Mouse (Mus musculus): ENCODE measurements around the gene Aaed1. TPM values are rescaled to one million over a fixed set of nuclear protein-coding genes. Genes with fewer than 3 reads are reported as not detected.

The Aaed1 gene
- polyA plus RNA-seq, 1 experiment from 2014 or later = 16.7 TPM

GRCm38 (mm10) chr13:64322561-64323281 lies 10.2 kb upstream of the Aaed1 start:
- Histone ChIP-seq H3K9ac (no peak overlapping the region), H3K36me3 (no peaks in the 10 kb centered on the region), H3K4me1 (replicated peaks) (no peaks in the 10 kb centered on the region), H3K27ac (no peak overlapping the region), H3K4me3 (no peak overlapping the region), H3K9me3 (no peaks in the 10 kb centered on the region), H3K27me3 (no peaks in the 10 kb centered on the region), H3K4me2 (no peak overlapping the region)
- WGBS = 87% methylated on average over 8 of the region's 8 CpGs
- no peak for ATAC-seq (ENCODE audit: low FRiP score)

GRCm38 (mm10) chr13:64320334-64320733 lies 7.8 kb upstream of the Aaed1 start:
- 86% methylated on average over 8 of the region's 8 CpGs for WGBS
- Histone ChIP-seq H3K4me3 (no peak overlapping the region), H3K4me1 (replicated peaks) (no peaks in the 10 kb centered on the region), H3K4me2 (no peak overlapping the region), H3K27ac (no peak overlapping the region), H3K9me3 (no peaks in the 10 kb centered on the region), H3K36me3 (no peaks in the 10 kb centered on the region), H3K27me3 (no peaks in the 10 kb centered on the region), H3K9ac (no peak overlapping the region)
- no peak for ATAC-seq (ENCODE audit: low FRiP score)

GRCm38 (mm10) chr13:64319782-64320181 lies 7.3 kb upstream of the Aaed1 start:
- Histone ChIP-seq H3K9ac (no peak overlapping the region), H3K4me1 (replicated peaks) (no peaks in the 10 kb centered on the region), H3K9me3 (no peaks in the 10 kb centered on the region), H3K4me2 (no peak overlapping the region), H3K27ac (no peak overlapping the region), H3K27me3 (no peaks in the 10 kb centered on the region), H3K36me3 (no peaks in the 10 kb centered on the region), H3K4me3 (no peak overlapping the region)
- no peak for ATAC-seq (ENCODE audit: low FRiP score)

GRCm38 (mm10) chr13:64318355-64318754 lies 5.8 kb upstream of the Aaed1 start:
- 81% methylated on average over 2 of the region's 2 CpGs for WGBS
- Histone ChIP-seq H3K36me3 (no peaks in the 10 kb centered on the region), H3K9ac (no peak overlapping the region), H3K4me2 (no peak overlapping the region), H3K9me3 (no peaks in the 10 kb centered on the region), H3K27ac (no peak overlapping the region), H3K4me3 (no peak overlapping the region), H3K4me1 (replicated peaks) (no peaks in the 10 kb centered on the region), H3K27me3 (no peaks in the 10 kb centered on the region)
- no peak for ATAC-seq (ENCODE audit: low FRiP score)

GRCm38 (mm10) chr13:64315483-64316050 lies 3.1 kb upstream of the Aaed1 start:
- no peak for ATAC-seq (ENCODE audit: low FRiP score)
- 3% methylated on average over 3 of the region's 3 CpGs for WGBS
- no peaks in the 10 kb centered on the region for H3K36me3 ChIP-seq
- no peaks in the 10 kb centered on the region for H3K27me3 ChIP-seq
- H3K4me1 ChIP-seq (replicated peaks) = no peaks in the 10 kb centered on the region; the same call in 1 of the 2 replicates
- H3K9ac ChIP-seq = no peak overlapping the region
- H3K9me3 ChIP-seq = no peaks in the 10 kb centered on the region
- H3K4me2 ChIP-seq = no peak overlapping the region
- no peak overlapping the region for H3K27ac ChIP-seq
- H3K4me3 ChIP-seq = no peak overlapping the region

- Histone ChIP-seq H3K9me3 (no peaks in the 10 kb centered on the region), H3K27me3 (no peaks in the 10 kb centered on the region), H3K4me1 (replicated peaks) (no peaks in the 10 kb centered on the region; the same call in 1 of the 2 replicates), H3K36me3 (no peaks in the 10 kb centered on the region), H3K4me2 (no peak overlapping the region), H3K9ac (no peak overlapping the region), H3K4me3 (no peak overlapping the region), H3K27ac (no peak overlapping the region)
- 71% methylated on average over 3 of the region's 3 CpGs for WGBS
- no peak for ATAC-seq (ENCODE audit: low FRiP score)
These were observed 1.5 kb upstream of the Aaed1 start for GRCm38 (mm10) chr13:64314041-64314440.

GRCm38 (mm10) chr13:64312916-64313289 lies 393 bp upstream of the Aaed1 start:
- Histone ChIP-seq H3K9me3 (no peaks in the 10 kb centered on the region), H3K4me3 (peak overlapping the region; percentile 63), H3K9ac (peak overlapping the region; percentile 70), H3K4me2 (peak overlapping the region; percentile 57), H3K4me1 (replicated peaks) (no peaks in the 10 kb centered on the region; the same call in 1 of the 2 replicates), H3K36me3 (no peaks in the 10 kb centered on the region), H3K27me3 (no peaks in the 10 kb centered on the region), H3K27ac (no peak overlapping the region; the same call in 1 of the 2 replicates)
- ATAC-seq (ENCODE audit: low FRiP score) = peak; percentile 67; the same call in 1 of the 2 replicates
- 0% methylated on average over 2 of the region's 2 CpGs for WGBS

GRCm38 (mm10) chr13:64311266-64311665 lies 1.2 kb downstream of the Aaed1 start:
- Histone ChIP-seq H3K4me3 (peak overlapping the region; percentile 63), H3K27ac (no peak overlapping the region)

GRCm38 (mm10) chr13:64310585-64310984 lies 1.9 kb downstream of the Aaed1 start:
- Histone ChIP-seq H3K4me3 (no peak overlapping the region), H3K36me3 (0 out of 2 replicates have a peak, but pooled peaks cover 7% of the 10 kb centered on the region), H3K27ac (no peak overlapping the region), H3K4me1 (replicated peaks) (no peaks in the 10 kb centered on the region; the same call in 1 of the 2 replicates), H3K9me3 (no peaks in the 10 kb centered on the region), H3K9ac (no peak overlapping the region), H3K4me2 (no peak overlapping the region), H3K27me3 (no peaks in the 10 kb centered on the region)
- no peak for ATAC-seq (ENCODE audit: low FRiP score)
- WGBS = 88% methylated on average over 6 of the region's 6 CpGs

More at GRCm38 (mm10) chr13:64311266-64311665, 1.2 kb downstream of the Aaed1 start:
- peak overlapping the region; percentile 57 for H3K4me2 ChIP-seq
- H3K9me3 ChIP-seq = no peaks in the 10 kb centered on the region
- no peaks in the 10 kb centered on the region; the same call in 1 of the 2 replicates for H3K4me1 ChIP-seq (replicated peaks)
- 0 out of 2 replicates have a peak, but pooled peaks cover 7% of the 10 kb centered on the region for H3K36me3 ChIP-seq
- H3K9ac ChIP-seq = no peak overlapping the region
- WGBS = 83% methylated on average over 1 of the region's 1 CpGs
- H3K27me3 ChIP-seq = no peaks in the 10 kb centered on the region
- no peak for ATAC-seq (ENCODE audit: low FRiP score)

- no peak overlapping the region for H3K4me3 ChIP-seq
- H3K9ac ChIP-seq = no peak overlapping the region
- H3K36me3 ChIP-seq = 0 out of 2 replicates have a peak, but pooled peaks cover 7% of the 10 kb centered on the region
- no peak for ATAC-seq (ENCODE audit: low FRiP score)
- H3K4me1 ChIP-seq (replicated peaks) = no peaks in the 10 kb centered on the region; the same call in 1 of the 2 replicates
- no peak overlapping the region for H3K4me2 ChIP-seq
- 87% methylated on average over 11 of the region's 11 CpGs for WGBS
- H3K27me3 ChIP-seq = no peaks in the 10 kb centered on the region
- H3K9me3 ChIP-seq = no peaks in the 10 kb centered on the region
- H3K27ac ChIP-seq = no peak overlapping the region
These were observed 2.7 kb downstream of the Aaed1 start for GRCm38 (mm10) chr13:64309842-64310241.

GRCm38 (mm10) chr13:64309036-64309435 lies 3.5 kb downstream of the Aaed1 start:
- no peak overlapping the region for H3K9ac ChIP-seq
- 73% methylated on average over 5 of the region's 5 CpGs for WGBS

GRCm38 (mm10) chr13:64307508-64307907 lies 5.0 kb downstream of the Aaed1 start:
- H3K4me1 ChIP-seq (replicated peaks) = no peaks in the 10 kb centered on the region; the same call in 1 of the 2 replicates
- H3K4me3 ChIP-seq = no peak overlapping the region
- WGBS = 88% methylated on average over 5 of the region's 5 CpGs
- no peaks in the 10 kb centered on the region for H3K9me3 ChIP-seq
- no peaks in the 10 kb centered on the region for H3K27me3 ChIP-seq
- no peak overlapping the region for H3K4me2 ChIP-seq
- no peak overlapping the region for H3K9ac ChIP-seq
- no peak overlapping the region for H3K27ac ChIP-seq
- 0 out of 2 replicates have a peak, but pooled peaks cover 7% of the 10 kb centered on the region for H3K36me3 ChIP-seq
- ATAC-seq (ENCODE audit: low FRiP score) = no peak

More at GRCm38 (mm10) chr13:64309036-64309435, 3.5 kb downstream of the Aaed1 start:
- no peak overlapping the region for H3K4me3 ChIP-seq
- 0 out of 2 replicates have a peak, but pooled peaks cover 7% of the 10 kb centered on the region for H3K36me3 ChIP-seq
- H3K27me3 ChIP-seq = no peaks in the 10 kb centered on the region
- ATAC-seq (ENCODE audit: low FRiP score) = no peak
- H3K4me1 ChIP-seq (replicated peaks) = no peaks in the 10 kb centered on the region; the same call in 1 of the 2 replicates
- H3K4me2 ChIP-seq = no peak overlapping the region
- H3K9me3 ChIP-seq = no peaks in the 10 kb centered on the region
- no peak overlapping the region for H3K27ac ChIP-seq

Data from hindbrain, embryonic 13.5 days (tissue).